Mouse (Mus musculus): Measurements from ENCODE around the gene Ggnbp2. TPM values are rescaled to one million over a fixed set of nuclear protein-coding genes. Genes with fewer than 3 reads are reported as not detected.

Gene Ggnbp2
- polyA plus RNA-seq, 1 experiment: 24.8 TPM

DNA sequence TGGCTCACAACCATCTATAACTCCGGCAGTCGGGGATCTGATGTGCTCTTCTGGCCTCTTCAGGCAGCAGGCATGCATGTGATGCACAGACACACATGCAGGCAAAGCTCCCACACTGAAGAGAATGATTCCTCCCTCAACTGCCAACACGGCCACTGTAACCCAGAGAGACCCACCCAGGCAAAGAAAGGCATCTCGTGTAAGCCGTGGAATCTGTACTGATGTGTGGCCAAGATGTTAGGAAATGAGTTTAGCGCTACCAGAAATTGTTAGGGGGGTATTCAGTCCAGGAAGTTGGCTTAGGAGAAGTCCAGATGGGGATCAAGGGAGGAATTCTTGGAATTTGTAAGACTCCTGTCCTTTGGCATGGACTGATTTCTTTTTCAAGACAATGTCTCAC lies 80.2 kb downstream of the Ggnbp2 start:
- H3K36me3 ChIP-seq (ENCODE audit: control insufficient read depth, insufficient read depth): no peaks in the 10 kb centered on the region
- no peaks in the 10 kb centered on the region for H3K79me2 ChIP-seq (ENCODE audit: control insufficient read depth, insufficient read depth)
- no peak overlapping the region for H3K4me3 ChIP-seq
- H3K27me3 ChIP-seq (ENCODE audit: control insufficient read depth, insufficient read depth, insufficient read length): peaks cover 5% of the 10 kb centered on the region
- no peak for TF ChIP-seq TCF12 (IDR thresholded peaks at IDR 0.05; ENCODE audit: insufficient read depth, poor library complexity, severe bottlenecking)
- TF ChIP-seq MAX (IDR thresholded peaks at IDR 0.05; ENCODE audit: low read depth): no peak
- TF ChIP-seq POLR2AphosphoS2 (IDR thresholded peaks at IDR 0.05; ENCODE audit: insufficient read length, low read depth): no peak
- TF ChIP-seq TCF3 (IDR thresholded peaks at IDR 0.05; ENCODE audit: insufficient read length, low read depth): no peak
- TF ChIP-seq CEBPB (IDR thresholded peaks at IDR 0.05; ENCODE audit: insufficient read depth, poor library complexity, severe bottlenecking): no peak
- TF ChIP-seq POLR2A (IDR thresholded peaks at IDR 0.05; ENCODE audit: insufficient read length, low read depth): no peak
- TF ChIP-seq REST (IDR thresholded peaks at IDR 0.05; ENCODE audit: insufficient read depth, insufficient read length): no peak
- no peak for TF ChIP-seq MYOG (IDR thresholded peaks at IDR 0.05; ENCODE audit: control insufficient read depth in 1 of 3, insufficient read depth in 1 of 3, insufficient read length in 2 of 3, low read depth in 2 of 3)
- no peak for TF ChIP-seq MYOD1 (IDR thresholded peaks at IDR 0.05; ENCODE audit: control insufficient read depth in 1 of 3, insufficient read length in 2 of 3, low read depth in 2 of 3)
- TF ChIP-seq USF1 (IDR thresholded peaks at IDR 0.05; ENCODE audit: low read depth): no peak
- TF ChIP-seq E2F4 (IDR thresholded peaks at IDR 0.05; ENCODE audit: insufficient read depth): no peak
- TF ChIP-seq SRF (IDR thresholded peaks at IDR 0.05; ENCODE audit: control insufficient read depth, insufficient read length, low read depth): no peak
- H3ac ChIP-seq (ENCODE audit: control insufficient read depth, insufficient read length): no peak overlapping the region
- H3K4me2 ChIP-seq (ENCODE audit: low read depth): no peak overlapping the region

Other genes starting within 250 kb of the Ggnbp2 start
- gene Mrm1, start 51.3 kb downstream of the Ggnbp2 start, polyA plus RNA-seq (2012; fragmentation: generic; extraction: Trizol): 11.4 TPM
- gene Dhrs11, start 41.8 kb downstream of the Ggnbp2 start, polyA plus RNA-seq (2012; fragmentation: generic; extraction: Trizol): 13.8 TPM
- gene Myo19, start 9.3 kb upstream of the Ggnbp2 start, polyA plus RNA-seq (2012; fragmentation: generic; extraction: Trizol): 4.8 TPM
- gene Pigw, start 9.5 kb upstream of the Ggnbp2 start, polyA plus RNA-seq (2012; fragmentation: generic; extraction: Trizol): 4.5 TPM
- 18.5 TPM for gene Znhit3, start 45.5 kb upstream of the Ggnbp2 start, polyA plus RNA-seq (2012; fragmentation: generic; extraction: Trizol)
- gene Car4, start 87.0 kb upstream of the Ggnbp2 start, polyA plus RNA-seq (2012; fragmentation: generic; extraction: Trizol): not detected

Data from myocyte (in vitro differentiated cells).